Mouse (Mus musculus): ENCODE results near the gene Rbfox3. TPM values are rescaled to one million over a fixed set of nuclear protein-coding genes. Genes with fewer than 3 reads are reported as not detected.
A peak's percentile ranks its signal among the peaks of the same experiment; 100 is the strongest.

Rbfox3 gene
- polyA plus RNA-seq, 1 experiment: 0.51 TPM

GRCm38 (mm10) chr11:118605570-118605969 lies 305.8 kb downstream of the Rbfox3 start:
- no peak overlapping the region for H3K27ac ChIP-seq (ENCODE audit: insufficient read depth, low read length)
- H3K27me3 ChIP-seq (ENCODE audit: control insufficient read depth, insufficient read depth, low read length): no peaks in the 10 kb centered on the region
- H3K4me1 ChIP-seq (ENCODE audit: control insufficient read depth, insufficient read depth, insufficient read length): no peaks in the 10 kb centered on the region
- WGBS: 91% methylated on average over 2 of the region's 2 CpGs
- H3K36me3 ChIP-seq (ENCODE audit: control insufficient read depth, insufficient read depth, low read length): no peaks in the 10 kb centered on the region
- no peak for DNase-seq (ENCODE audit: low read depth in 1 of 2, low spot score in 2 of 2)
- H3K4me3 ChIP-seq (ENCODE audit: extremely low read depth, insufficient read depth, insufficient read length): no peak overlapping the region
- no peak for TF ChIP-seq POLR2A (IDR thresholded peaks at IDR 0.05; ENCODE audit: low read depth, low read length)
- TF ChIP-seq CTCF (IDR thresholded peaks at IDR 0.05; ENCODE audit: extremely low read depth, insufficient read depth, insufficient read length, insufficient replicate concordance): no peak

DNA sequence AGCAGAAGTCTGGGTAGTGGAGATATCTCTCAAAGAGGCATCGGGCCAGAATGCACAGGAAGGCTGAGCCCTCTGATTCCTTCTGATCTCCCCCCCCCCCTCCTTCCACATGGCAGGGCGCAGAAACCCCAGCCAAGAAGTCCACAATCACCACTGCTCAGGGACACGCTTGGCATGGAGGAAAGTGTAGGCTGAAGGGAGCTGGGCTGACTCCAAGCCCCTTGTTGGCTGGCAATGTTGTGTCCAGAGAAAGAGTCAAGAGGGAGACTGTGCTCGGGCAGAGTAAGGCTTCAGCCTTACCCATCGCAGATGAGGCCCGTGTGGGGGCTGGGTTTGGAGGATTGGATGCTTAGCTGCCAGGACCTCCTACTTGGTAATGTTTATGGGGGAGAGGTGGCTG lies 307.2 kb downstream of the Rbfox3 start:
- no peaks in the 10 kb centered on the region for H3K27me3 ChIP-seq (ENCODE audit: control insufficient read depth, insufficient read depth, low read length)
- 59% methylated on average over 6 of the region's 6 CpGs for WGBS
- no peaks in the 10 kb centered on the region for H3K36me3 ChIP-seq (ENCODE audit: control insufficient read depth, insufficient read depth, low read length)
- no peak overlapping the region for H3K27ac ChIP-seq (ENCODE audit: insufficient read depth, low read length)
- H3K4me3 ChIP-seq (ENCODE audit: extremely low read depth, insufficient read depth, insufficient read length): no peak overlapping the region
- DNase-seq (ENCODE audit: low read depth in 1 of 2, low spot score in 2 of 2): no peak
- no peak for TF ChIP-seq CTCF (IDR thresholded peaks at IDR 0.05; ENCODE audit: extremely low read depth, insufficient read depth, insufficient read length, insufficient replicate concordance)
- H3K4me1 ChIP-seq (ENCODE audit: control insufficient read depth, insufficient read depth, insufficient read length): no peaks in the 10 kb centered on the region

GRCm38 (mm10) chr11:118603126-118603525 lies 308.3 kb downstream of the Rbfox3 start:
- Histone ChIP-seq H3K36me3 (ENCODE audit: control insufficient read depth, insufficient read depth, low read length) (no peaks in the 10 kb centered on the region), H3K27ac (ENCODE audit: insufficient read depth, low read length) (no peak overlapping the region), H3K4me3 (ENCODE audit: extremely low read depth, insufficient read depth, insufficient read length) (no peak overlapping the region), H3K4me1 (ENCODE audit: control insufficient read depth, insufficient read depth, insufficient read length) (no peaks in the 10 kb centered on the region), H3K27me3 (ENCODE audit: control insufficient read depth, insufficient read depth, low read length) (no peaks in the 10 kb centered on the region)
- WGBS: 10% methylated on average over 10 of the region's 10 CpGs
- TF ChIP-seq CTCF (IDR thresholded peaks at IDR 0.05; ENCODE audit: extremely low read depth, insufficient read depth, insufficient read length, insufficient replicate concordance): no peak
- DNase-seq (ENCODE audit: low read depth in 1 of 2, low spot score in 2 of 2): no peak

GRCm38 (mm10) chr11:118601484-118601883 lies 309.9 kb downstream of the Rbfox3 start:
- no peak for TF ChIP-seq POLR2A (IDR thresholded peaks at IDR 0.05; ENCODE audit: low read depth, low read length)
- no peak for TF ChIP-seq CTCF (IDR thresholded peaks at IDR 0.05; ENCODE audit: extremely low read depth, insufficient read depth, insufficient read length, insufficient replicate concordance)
- Histone ChIP-seq H3K4me3 (ENCODE audit: extremely low read depth, insufficient read depth, insufficient read length) (no peak overlapping the region), H3K27me3 (ENCODE audit: control insufficient read depth, insufficient read depth, low read length) (no peaks in the 10 kb centered on the region), H3K36me3 (ENCODE audit: control insufficient read depth, insufficient read depth, low read length) (no peaks in the 10 kb centered on the region), H3K27ac (ENCODE audit: insufficient read depth, low read length) (no peak overlapping the region), H3K4me1 (ENCODE audit: control insufficient read depth, insufficient read depth, insufficient read length) (no peaks in the 10 kb centered on the region)
- WGBS: 69% methylated on average over 9 of the region's 9 CpGs
- no peak for DNase-seq (ENCODE audit: low read depth in 1 of 2, low spot score in 2 of 2)

DNA sequence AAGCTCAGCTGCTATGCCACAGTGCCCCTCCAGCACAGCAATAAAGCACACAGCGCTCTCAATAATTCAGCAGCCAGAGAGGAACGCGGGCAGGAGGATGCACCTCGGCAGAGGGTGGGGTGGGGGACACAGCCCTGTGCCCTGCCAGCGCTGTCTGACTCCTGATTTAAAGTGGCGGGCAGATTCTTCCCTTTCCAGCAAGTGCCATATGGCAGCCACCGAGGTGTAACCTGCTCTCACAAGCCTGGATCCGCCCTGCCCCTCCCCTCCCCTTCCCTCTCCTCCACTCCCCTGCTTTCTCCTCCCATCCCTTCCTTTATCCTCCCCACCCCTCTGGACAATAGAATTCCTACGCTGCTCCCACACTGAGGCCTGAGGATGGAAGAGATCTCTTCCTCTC lies 311.2 kb downstream of the Rbfox3 start:
- WGBS: 12% methylated on average over 9 of the region's 9 CpGs
- no peak for TF ChIP-seq POLR2A (IDR thresholded peaks at IDR 0.05; ENCODE audit: low read depth, low read length)
- TF ChIP-seq CTCF (IDR thresholded peaks at IDR 0.05; ENCODE audit: extremely low read depth, insufficient read depth, insufficient read length, insufficient replicate concordance): no peak
- no peak overlapping the region for H3K4me3 ChIP-seq (ENCODE audit: extremely low read depth, insufficient read depth, insufficient read length)
- DNase-seq (ENCODE audit: low read depth in 1 of 2, low spot score in 2 of 2): no peak
- H3K27ac ChIP-seq (ENCODE audit: insufficient read depth, low read length): no peak overlapping the region
- no peaks in the 10 kb centered on the region for H3K27me3 ChIP-seq (ENCODE audit: control insufficient read depth, insufficient read depth, low read length)
- no peaks in the 10 kb centered on the region for H3K36me3 ChIP-seq (ENCODE audit: control insufficient read depth, insufficient read depth, low read length)
- no peaks in the 10 kb centered on the region for H3K4me1 ChIP-seq (ENCODE audit: control insufficient read depth, insufficient read depth, insufficient read length)

DNA sequence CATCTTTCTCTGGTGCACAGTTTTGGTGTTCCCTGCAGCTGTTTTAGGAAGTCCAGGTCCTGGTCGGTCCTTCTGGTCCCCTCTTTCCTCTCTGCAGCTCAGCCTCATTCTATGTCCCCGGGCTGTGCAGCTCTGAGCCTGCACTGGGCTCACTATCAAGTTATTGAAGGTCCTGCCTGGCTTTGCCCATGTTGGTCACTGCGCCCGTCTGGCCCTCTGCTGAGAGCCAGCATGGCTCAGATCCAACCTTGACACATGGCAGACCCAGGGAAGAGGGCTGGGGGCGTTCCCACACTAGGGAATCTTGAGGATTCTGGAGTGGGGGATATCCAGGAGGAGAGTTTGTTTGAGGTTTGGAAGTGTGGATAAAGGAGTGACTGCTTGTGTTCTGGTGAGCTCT lies 312.7 kb downstream of the Rbfox3 start:
- no peak overlapping the region for H3K27ac ChIP-seq (ENCODE audit: insufficient read depth, low read length)
- 54% methylated on average over 5 of the region's 5 CpGs for WGBS
- no peaks in the 10 kb centered on the region for H3K36me3 ChIP-seq (ENCODE audit: control insufficient read depth, insufficient read depth, low read length)
- DNase-seq (ENCODE audit: low read depth in 1 of 2, low spot score in 2 of 2): no peak
- H3K27me3 ChIP-seq (ENCODE audit: control insufficient read depth, insufficient read depth, low read length): no peaks in the 10 kb centered on the region
- TF ChIP-seq CTCF (IDR thresholded peaks at IDR 0.05; ENCODE audit: extremely low read depth, insufficient read depth, insufficient read length, insufficient replicate concordance) (no peak), POLR2A (IDR thresholded peaks at IDR 0.05; ENCODE audit: low read depth, low read length) (no peak)
- H3K4me1 ChIP-seq (ENCODE audit: control insufficient read depth, insufficient read depth, insufficient read length): no peaks in the 10 kb centered on the region
- no peak overlapping the region for H3K4me3 ChIP-seq (ENCODE audit: extremely low read depth, insufficient read depth, insufficient read length)

GRCm38 (mm10) chr11:118584826-118585225 lies 326.6 kb downstream of the Rbfox3 start:
- H3K27ac ChIP-seq (ENCODE audit: insufficient read depth, low read length): no peak overlapping the region
- no peaks in the 10 kb centered on the region for H3K36me3 ChIP-seq (ENCODE audit: control insufficient read depth, insufficient read depth, low read length)
- WGBS: 8% methylated on average over 15 of the region's 15 CpGs
- no peaks in the 10 kb centered on the region for H3K27me3 ChIP-seq (ENCODE audit: control insufficient read depth, insufficient read depth, low read length)
- no peak overlapping the region for H3K4me3 ChIP-seq (ENCODE audit: extremely low read depth, insufficient read depth, insufficient read length)
- TF ChIP-seq CTCF (IDR thresholded peaks at IDR 0.05; ENCODE audit: extremely low read depth, insufficient read depth, insufficient read length, insufficient replicate concordance) (no peak), POLR2A (IDR thresholded peaks at IDR 0.05; ENCODE audit: low read depth, low read length) (no peak)
- H3K4me1 ChIP-seq (ENCODE audit: control insufficient read depth, insufficient read depth, insufficient read length): no peaks in the 10 kb centered on the region
- peak; percentile 13 to 15 for DNase-seq (ENCODE audit: low read depth in 1 of 2, low spot score in 2 of 2)
